Mouse (Mus musculus) lung, postnatal 25 days (tissue): ENCODE measurements around the gene Baz2b.

Experiments used
- DNase-seq: peaks from one replicate; pipeline ENCODE4 v3.0.0; 2022; ENCODE audit warnings: low spot score

Gene Baz2b

GRCm38 (mm10) chr2:60209703-60210651 lies at the start of gene Baz2b, which contains the start of gene March7:
Baz2b (minus strand) TSS chr2:60209839.
March7 (plus strand) TSS chr2:60209887.
- DNase-seq: peak; percentile 85

GRCm38 (mm10) chr2:60259186-60259585 lies 49.5 kb upstream of the Baz2b start:
- DNase-seq: no peak

GRCm38 (mm10) chr2:60256751-60257150 lies 47.1 kb upstream of the Baz2b start:
- no peak for DNase-seq

GRCm38 (mm10) chr2:60253506-60253905 lies 43.9 kb upstream of the Baz2b start:
- DNase-seq: no peak

GRCm38 (mm10) chr2:60252782-60253181 lies 43.1 kb upstream of the Baz2b start:
- DNase-seq: no peak

- no peak for DNase-seq
Measured at GRCm38 (mm10) chr2:60234506-60234905, 24.9 kb upstream of the Baz2b start.

- no peak for DNase-seq
Measured at GRCm38 (mm10) chr2:60233147-60233546, 23.5 kb upstream of the Baz2b start.

GRCm38 (mm10) chr2:60230361-60230760 lies 20.7 kb upstream of the Baz2b start:
- no peak for DNase-seq

- no peak for DNase-seq
Measured at GRCm38 (mm10) chr2:60228470-60228869, 18.8 kb upstream of the Baz2b start.

GRCm38 (mm10) chr2:60223489-60223888 lies 13.8 kb upstream of the Baz2b start:
- no peak for DNase-seq

- DNase-seq: no peak
Measured at GRCm38 (mm10) chr2:60221954-60222353, 12.3 kb upstream of the Baz2b start.

GRCm38 (mm10) chr2:60221236-60221635 lies 11.6 kb upstream of the Baz2b start:
- DNase-seq: no peak

GRCm38 (mm10) chr2:60217620-60218019 lies 8.0 kb upstream of the Baz2b start:
- DNase-seq: no peak

GRCm38 (mm10) chr2:60216547-60217153 lies 7.0 kb upstream of the Baz2b start:
- DNase-seq: no peak

GRCm38 (mm10) chr2:60214683-60215082 lies 5.0 kb upstream of the Baz2b start:
- no peak for DNase-seq

GRCm38 (mm10) chr2:60212488-60212887 lies 2.8 kb upstream of the Baz2b start:
- no peak for DNase-seq

GRCm38 (mm10) chr2:60210821-60211220 lies 1.2 kb upstream of the Baz2b start:
- DNase-seq: no peak

- peak; percentile 28 for DNase-seq
Measured at GRCm38 (mm10) chr2:60209122-60209611, 472 bp downstream of the Baz2b start.

- no peak for DNase-seq
Measured at GRCm38 (mm10) chr2:60205795-60206194, 3.8 kb downstream of the Baz2b start.

- no peak for DNase-seq
Measured at GRCm38 (mm10) chr2:60204162-60204561, 5.5 kb downstream of the Baz2b start.

- no peak for DNase-seq
Measured at GRCm38 (mm10) chr2:60203733-60204132, 5.9 kb downstream of the Baz2b start.

GRCm38 (mm10) chr2:60202900-60203530 lies 6.6 kb downstream of the Baz2b start:
- no peak for DNase-seq

- DNase-seq: peak; percentile 69
Measured at GRCm38 (mm10) chr2:60200667-60201066, 9.0 kb downstream of the Baz2b start.
